Comparison of ENCODE assay signal across 8 mouse cellular contexts in the genomic region with DNA sequence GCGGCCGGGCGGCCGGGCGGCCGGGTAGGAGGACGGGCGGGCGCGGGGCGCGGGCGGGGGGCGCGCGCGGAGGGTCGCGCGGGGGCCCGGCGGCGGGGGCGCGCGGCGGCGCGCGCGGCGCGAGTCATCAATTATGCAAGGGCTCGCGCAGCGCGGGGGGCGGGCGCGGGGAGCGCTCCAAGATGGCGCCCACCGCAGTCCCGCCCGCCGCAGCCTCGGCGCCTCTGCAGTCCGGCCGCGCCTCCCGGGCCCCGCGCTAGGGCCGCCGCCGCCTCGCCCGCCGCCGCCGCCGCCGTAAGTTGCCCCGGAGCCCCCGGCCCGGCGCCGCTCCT. TPM values are rescaled to one million over a fixed set of nuclear protein-coding genes. Genes with fewer than 3 reads are reported as not detected.
DNase-seq lines count a peak whose midpoint lies in the region; ATAC-seq and TF ChIP-seq lines count a peak whose summit lies in the region.

No protein-coding gene starts in this region.

- ATAC-seq in hindbrain, embryonic 13.5 days (ENCODE audit: low FRiP score), result peak; percentile 52

- no peak for TF ChIP-seq CTCF in liver, adult 2 months (IDR thresholded peaks at IDR 0.05; ENCODE audit: low read depth, low read length)

- peak; percentile 41 for DNase-seq in gastrocnemius, postnatal 10 days
- DNase-seq in gastrocnemius, postnatal 25 days, result no peak
- peak; percentile 37 for DNase-seq in ES-CJ7 (ENCODE audit: low read depth, low spot score)
- DNase-seq in cerebellum, postnatal 36 days, result peak; percentile 72 to 84
- DNase-seq in liver, adult 2 months (ENCODE audit: extremely low read depth, low read depth, low spot score), result no peak
- peak; percentile 87 for DNase-seq in right cerebral cortex, postnatal 4 days
- DNase-seq in MN1 (ENCODE audit: low spot score), result no peak

- peak overlapping the region; percentile 90 for H3K27ac ChIP-seq in hindbrain, embryonic 13.5 days
- H3K27ac ChIP-seq in liver, adult 2 months (replicated peaks; ENCODE audit: insufficient read depth, low read depth, low read length), result no peak overlapping the region

- H3K79me2 ChIP-seq in liver, adult 2 months (ENCODE audit: control insufficient read depth, insufficient read depth, low read length), result no peaks in the 10 kb centered on the region

- H3K36me3 ChIP-seq in hindbrain, embryonic 13.5 days, result no peaks in the 10 kb centered on the region
- H3K36me3 ChIP-seq in liver, adult 2 months (ENCODE audit: control insufficient read depth, insufficient read depth, low read length), result no peaks in the 10 kb centered on the region

- H3K9me3 ChIP-seq in hindbrain, embryonic 13.5 days, result 0 out of 2 replicates have a peak, but pooled peaks cover 4% of the 10 kb centered on the region

- peak overlapping the region; percentile 96 for H3K9ac ChIP-seq in hindbrain, embryonic 13.5 days
- H3K9ac ChIP-seq in liver, adult 2 months (ENCODE audit: low read depth, low read length), result no peak overlapping the region

- peak overlapping the region; percentile 84 for H3K4me2 ChIP-seq in hindbrain, embryonic 13.5 days

- H3K27me3 ChIP-seq in hindbrain, embryonic 13.5 days, result peaks cover 16% of the 10 kb centered on the region
- peaks cover 14% of the 10 kb centered on the region for H3K27me3 ChIP-seq in liver, adult 2 months (ENCODE audit: control insufficient read depth, insufficient read depth, low read length)

- 3% methylated on average over 37 of the region's 69 CpGs for WGBS in hindbrain, embryonic 13.5 days
- WGBS in liver, adult 2 months, result 21% methylated on average over 61 of the region's 69 CpGs

- no peak for TF ChIP-seq POLR2A in liver, adult 2 months (IDR thresholded peaks at IDR 0.05; ENCODE audit: extremely low read depth, insufficient read depth, low read length)

- peak overlapping the region; percentile 83 for H3K4me3 ChIP-seq in hindbrain, embryonic 13.5 days
- H3K4me3 ChIP-seq in liver, adult 2 months (ENCODE audit: insufficient read depth, low read depth, low read length), result peak overlapping the region; percentile 22; the same call in 1 of the 2 replicates

- H3K4me1 ChIP-seq in hindbrain, embryonic 13.5 days (replicated peaks), result peaks cover 35% of the 10 kb centered on the region
- no peaks in the 10 kb centered on the region for H3K4me1 ChIP-seq in liver, adult 2 months (ENCODE audit: control insufficient read depth, insufficient read depth, low read length)

RNA-seq across cellular contexts. Expression of a gene that starts 1.1 kb away (rescaled TPM):
- under 1 TPM; 0.72 to 0.92 TPM for total RNA-seq in gastrocnemius, postnatal 10 days (2021)
- total RNA-seq in gastrocnemius, postnatal 25 days (2021), result under 1 TPM; 0.13 to 0.32 TPM
- polyA plus RNA-seq in hindbrain, embryonic 13.5 days (2015; fragmentation: Nextera tagmentation; extraction: Ambion mirVana), result 18.8 and 19.7 TPM in 2 replicates
- 1.4 and 3.0 TPM in 2 replicates for total RNA-seq in liver, adult 2 months (2014; rRNA removed)
- 0.07 and 0.15 TPM in 2 replicates for polyA plus RNA-seq in liver, adult 2 months (2012; rRNA removed)

Comparison
In these comparisons a context has a peak if more than half of its experiments do, and no peak if none do; other contexts are left out.
1. DNase-seq: peak in gastrocnemius, postnatal 10 days (single experiment), ES-CJ7 (single experiment), cerebellum, postnatal 36 days (2 of 2) and right cerebral cortex, postnatal 4 days (single experiment); none in gastrocnemius, postnatal 25 days (single experiment), liver, adult 2 months (single experiment) and MN1 (single experiment).